Mouse (Mus musculus): ENCODE data around the gene Ms4a4b.

GRCm38 (mm10) chr19:11395769-11396168, 47.6 kb upstream of the Ms4a4b start:
- TF ChIP-seq CTCF (IDR thresholded peaks at IDR 0.05; ENCODE audit: control insufficient read depth, insufficient read depth, insufficient read length) (no peak), MYOD1 (IDR thresholded peaks at IDR 0.05; ENCODE audit: control insufficient read depth, insufficient read length, low read depth) (no peak), USF1 (IDR thresholded peaks at IDR 0.05; ENCODE audit: low read depth) (no peak), MAX (IDR thresholded peaks at IDR 0.05) (no peak), CEBPB (IDR thresholded peaks at IDR 0.05; ENCODE audit: low read depth) (no peak), FOSL1 (IDR thresholded peaks at IDR 0.05; ENCODE audit: insufficient read depth, low read length, poor library complexity, severe bottlenecking) (no peak), MYOG (IDR thresholded peaks at IDR 0.05; ENCODE audit: control insufficient read depth, extremely low read depth, insufficient read length) (no peak)
